Mouse (Mus musculus) layer of hippocampus, postnatal 25 days (tissue): ENCODE data around the gene Tcl1b3. TPM values are rescaled to one million over a fixed set of nuclear protein-coding genes. Genes with fewer than 3 reads are reported as not detected.

Experiments
- DNase-seq, 2 experiments: peaks; one replicate each; pipeline ENCODE4 v3.0.0; 2022; ENCODE audit warnings: mixed read lengths in 2 of 2, low spot score in 1 of 2; ENCODE audit errors: extremely low spot score in 1 of 2
- total RNA-seq, 2 experiments: library from RNA; stranded (reverse); gene quantifications; 2 replicates each; pipeline ENCODE4 v1.2.3; 2021

Gene Tcl1b3
- total RNA-seq, 2 experiments from 2014 or later, result not detected

DNA sequence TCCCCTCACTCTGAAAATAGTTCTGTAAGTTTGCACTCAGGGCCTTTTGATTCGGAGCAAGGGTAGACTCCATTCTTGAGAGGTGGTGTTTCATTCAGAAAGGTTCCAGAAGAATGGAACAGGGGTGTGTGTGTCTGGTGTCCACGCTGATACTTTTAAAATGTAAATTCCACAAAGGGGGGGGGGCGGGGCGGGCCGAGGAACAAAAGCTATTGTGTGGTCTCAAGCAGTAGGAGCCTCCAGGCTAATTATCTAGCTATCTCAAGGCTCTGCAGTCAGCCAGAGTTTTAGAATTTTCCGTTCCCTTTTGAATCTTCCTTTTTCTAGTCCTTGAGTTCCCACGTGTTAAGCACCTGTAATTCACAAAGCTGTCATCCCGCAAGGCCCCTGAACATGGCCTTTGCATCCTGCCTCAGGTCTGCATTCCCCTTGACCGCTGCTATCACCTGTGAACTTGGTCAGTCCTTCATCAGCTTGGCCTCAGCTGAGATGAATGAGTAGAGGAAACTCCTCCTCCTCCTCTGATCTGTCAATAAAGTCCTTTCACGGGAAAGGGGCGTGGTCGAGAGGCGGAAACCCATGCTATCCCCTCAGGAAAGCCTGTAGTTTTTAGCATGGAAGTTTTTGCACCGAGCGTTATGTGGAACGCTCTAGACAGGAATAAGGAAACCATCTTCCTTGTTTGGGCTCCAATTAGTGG, 33.9 kb downstream of the Tcl1b3 start:
- DNase-seq, result no peak

DNA sequence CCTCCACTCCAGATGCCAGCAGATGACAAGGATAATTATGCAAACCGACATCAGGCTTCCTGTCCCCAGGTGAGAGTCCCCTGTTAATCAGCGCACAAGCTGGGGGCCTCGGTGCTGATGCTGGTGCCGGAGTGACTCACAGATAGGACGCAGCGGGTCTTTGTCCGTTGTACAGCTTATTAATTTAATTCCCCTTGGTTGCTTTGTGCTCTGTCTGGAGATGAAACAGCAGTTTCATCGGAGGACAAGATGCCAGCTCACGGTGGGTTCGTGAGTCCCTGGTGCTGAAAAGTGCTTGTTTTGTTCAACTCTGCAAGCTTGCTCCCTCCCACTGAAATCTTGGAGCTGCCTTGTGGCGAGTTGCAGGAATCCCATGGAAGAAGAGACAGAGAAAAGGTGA, 43.5 kb downstream of the Tcl1b3 start:
- no peak for DNase-seq

DNA sequence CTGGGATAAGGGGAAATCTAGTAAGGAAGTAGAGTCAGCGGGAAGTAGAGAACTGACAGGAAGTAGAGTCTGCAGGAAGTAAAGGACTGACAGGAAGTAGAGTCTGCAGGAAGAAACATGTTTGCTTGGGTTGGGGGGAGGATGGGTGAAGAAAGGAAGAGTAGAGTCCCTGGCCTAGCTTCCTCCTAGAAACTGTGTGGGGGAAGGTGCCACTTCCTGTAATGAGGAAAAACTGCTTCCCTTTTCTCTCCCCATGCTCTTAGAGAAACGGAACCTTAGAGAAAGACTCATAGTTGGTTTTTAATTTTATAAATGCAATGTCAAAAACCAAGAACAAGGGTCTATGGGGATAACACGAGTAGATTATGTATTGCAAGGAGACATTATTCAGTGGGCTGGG, 44.2 kb downstream of the Tcl1b3 start:
- DNase-seq, result no peak

DNA sequence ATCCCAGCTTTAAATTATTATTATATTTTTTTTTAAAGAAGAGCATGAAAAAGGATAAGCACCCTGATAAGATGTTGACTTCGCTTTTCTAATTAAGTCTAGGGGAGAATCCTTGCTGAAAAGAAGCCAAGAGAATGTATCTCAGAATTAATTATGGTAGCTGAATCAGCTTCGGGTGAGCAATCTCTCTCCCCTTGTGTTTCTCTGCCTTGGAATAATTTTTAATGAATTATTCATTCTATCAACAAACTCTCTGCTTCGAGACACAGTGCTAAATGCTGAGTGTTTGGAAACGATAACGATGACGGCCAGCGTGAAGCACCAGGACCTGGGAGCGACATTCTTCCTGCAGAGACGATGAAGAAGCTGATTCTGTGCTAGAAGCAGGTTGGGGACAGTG, 48.2 kb downstream of the Tcl1b3 start:
- DNase-seq, result no peak

Other genes with a start within 250 kb of the Tcl1b3 start
- gene Syne3, start 181.2 kb upstream of the Tcl1b3 start, total RNA-seq, result 1 to 10 TPM; 1.2 to 1.3 TPM
- gene Glrx5, start 158.4 kb upstream of the Tcl1b3 start, total RNA-seq, result 10 to 100 TPM; 54.8 to 57.2 TPM
- not detected for gene Tcl1b2, start 45.0 kb upstream of the Tcl1b3 start, total RNA-seq
- gene Tcl1b1, start 31.4 kb upstream of the Tcl1b3 start, total RNA-seq, result not detected
- not detected for gene Tcl1b5, start 14.7 kb upstream of the Tcl1b3 start, total RNA-seq
- gene Tcl1b4, start 10.9 kb downstream of the Tcl1b3 start, total RNA-seq, result not detected
- not detected for gene Tcl1, start 31.8 kb downstream of the Tcl1b3 start, total RNA-seq
- 10 to 100 TPM; 18.9 to 19.4 TPM for gene Tunar, start 142.8 kb downstream of the Tcl1b3 start, total RNA-seq